Mouse (Mus musculus): ENCODE results near the gene Enpep. TPM values are rescaled to one million over a fixed set of nuclear protein-coding genes. Genes with fewer than 3 reads are reported as not detected.

The Enpep gene
- 2.5 TPM for polyA plus RNA-seq (2015; fragmentation: Illumina TruSeq; extraction: RNeasy Lipid Tissue Mini Kit (QIAGEN cat#74804); ENCODE audit: insufficient read depth, low replicate concordance)

DNA sequence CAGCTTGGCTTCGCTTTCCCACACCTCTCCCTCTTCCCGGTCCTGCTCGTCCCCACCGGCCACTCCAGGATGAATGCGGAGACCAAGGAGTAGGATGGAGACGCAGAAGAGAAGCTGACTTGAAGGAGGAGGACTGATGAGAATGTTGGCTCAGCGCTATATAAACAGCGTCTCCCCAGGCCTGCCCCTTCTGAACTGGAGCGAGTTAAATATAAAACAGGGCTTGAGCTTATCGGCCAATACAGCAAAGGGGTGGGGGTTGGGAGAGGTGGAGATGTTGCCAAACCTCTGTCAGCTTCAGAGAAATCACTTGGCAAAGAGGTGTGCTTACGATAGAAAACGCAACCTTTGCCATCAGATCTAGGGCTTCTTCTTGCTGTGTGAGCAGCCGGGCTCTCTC is at the start of gene Enpep:
Gene Enpep, minus strand, starts transcription at position 135 of the 400 bp plus-strand sequence.

Other genes with a start within 250 kb of the Enpep start
- not detected for gene Pitx2, start 132.8 kb downstream of the Enpep start, polyA plus RNA-seq (2015; fragmentation: Illumina TruSeq; extraction: RNeasy Lipid Tissue Mini Kit (QIAGEN cat#74804); ENCODE audit: insufficient read depth, low replicate concordance)
- 4.5 TPM for gene Elovl6, start 199.6 kb upstream of the Enpep start, polyA plus RNA-seq (2015; fragmentation: Illumina TruSeq; extraction: RNeasy Lipid Tissue Mini Kit (QIAGEN cat#74804); ENCODE audit: insufficient read depth, low replicate concordance)